Mouse (Mus musculus): ENCODE measurements around the gene Chmp3.

Chmp3 gene

GRCm38 (mm10) chr6:71543686-71544499, at the start of gene Chmp3:
Gene Chmp3 (plus strand): TSS chr6:71543797.
- peak; percentile 84 to 91 for DNase-seq (ENCODE audit: low read depth in 2 of 2, low spot score in 2 of 2)

GRCm38 (mm10) chr6:71494341-71495020, 49.1 kb upstream of the Chmp3 start:
- peak; percentile 30 to 34 for DNase-seq (ENCODE audit: low read depth in 2 of 2, low spot score in 2 of 2)

GRCm38 (mm10) chr6:71500575-71500974, 43.0 kb upstream of the Chmp3 start:
- no peak for DNase-seq (ENCODE audit: low read depth in 2 of 2, low spot score in 2 of 2)

GRCm38 (mm10) chr6:71503001-71503400, 40.6 kb upstream of the Chmp3 start:
- DNase-seq (ENCODE audit: low read depth in 2 of 2, low spot score in 2 of 2), result no peak

GRCm38 (mm10) chr6:71503670-71504069, 39.9 kb upstream of the Chmp3 start:
- no peak for DNase-seq (ENCODE audit: low read depth in 2 of 2, low spot score in 2 of 2)

GRCm38 (mm10) chr6:71504091-71504490, 39.5 kb upstream of the Chmp3 start:
- DNase-seq (ENCODE audit: low read depth in 2 of 2, low spot score in 2 of 2), result no peak

DNA sequence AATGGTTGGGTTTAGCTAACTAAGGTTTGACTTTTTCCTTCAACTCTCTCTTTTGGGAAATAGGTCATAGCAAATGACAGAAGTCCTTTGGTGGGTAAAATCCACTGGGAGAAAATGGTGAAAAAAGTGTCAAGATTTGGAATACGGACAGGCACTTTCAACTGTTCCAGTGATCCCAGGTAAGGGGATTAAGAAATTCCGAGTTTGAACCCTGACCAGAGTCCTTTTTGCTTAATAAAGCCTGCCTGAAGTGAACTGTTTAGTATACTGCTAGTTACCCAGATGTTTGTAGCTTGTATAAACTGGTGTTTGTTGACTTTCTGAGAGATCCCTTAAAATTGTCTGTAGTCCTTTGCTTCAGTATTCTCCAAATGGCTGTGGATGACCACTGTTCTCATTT, 37.9 kb upstream of the Chmp3 start:
- no peak for DNase-seq (ENCODE audit: low read depth in 2 of 2, low spot score in 2 of 2)

DNA sequence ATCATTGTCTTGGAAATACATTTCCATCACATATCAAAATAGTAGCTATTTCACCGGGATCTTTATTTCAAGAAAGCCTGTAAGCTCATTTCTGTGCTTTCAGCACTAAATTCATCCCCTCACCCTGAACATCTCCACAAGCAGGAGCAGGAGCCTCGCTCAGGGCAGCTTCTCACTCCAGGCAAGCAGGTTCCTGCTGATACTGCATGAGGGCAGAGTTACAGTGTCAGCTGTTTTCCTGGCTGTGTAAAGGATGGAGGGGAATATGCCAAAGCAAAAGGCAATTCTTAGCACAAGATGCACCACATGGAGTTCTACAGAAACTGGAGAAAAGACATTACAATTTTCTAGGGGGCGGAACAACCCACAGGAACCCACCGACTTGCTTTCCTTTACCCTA, 24.1 kb upstream of the Chmp3 start:
- DNase-seq (ENCODE audit: low read depth in 2 of 2, low spot score in 2 of 2), result no peak

- no peak for DNase-seq (ENCODE audit: low read depth in 2 of 2, low spot score in 2 of 2)
Measured at GRCm38 (mm10) chr6:71525556-71525955, 18.0 kb upstream of the Chmp3 start.

DNA sequence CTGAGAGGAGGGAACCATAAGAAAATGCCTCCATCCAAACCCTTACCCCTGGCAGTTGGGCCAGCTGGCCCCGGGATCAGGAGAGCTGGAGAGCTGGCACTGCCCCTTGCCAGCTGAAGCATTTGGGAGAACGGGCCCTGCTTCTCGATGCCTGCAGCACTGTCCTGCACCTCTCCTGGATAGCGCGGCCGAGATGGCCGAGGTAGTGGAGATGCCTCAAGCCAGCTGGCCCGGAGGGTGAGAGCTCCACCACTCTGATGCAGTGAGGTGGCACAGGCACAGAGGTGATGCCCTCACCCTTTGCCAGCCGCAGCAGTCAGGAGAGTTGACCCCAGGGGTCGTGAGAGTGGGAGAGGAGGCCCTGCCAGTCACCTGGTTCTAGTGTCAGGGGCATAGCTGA, 16.5 kb upstream of the Chmp3 start:
- DNase-seq (ENCODE audit: low read depth in 2 of 2, low spot score in 2 of 2), result no peak

- no peak for DNase-seq (ENCODE audit: low read depth in 2 of 2, low spot score in 2 of 2)
Measured at GRCm38 (mm10) chr6:71527826-71528225, 15.8 kb upstream of the Chmp3 start.

GRCm38 (mm10) chr6:71530176-71530575, 13.4 kb upstream of the Chmp3 start:
- DNase-seq (ENCODE audit: low read depth in 2 of 2, low spot score in 2 of 2), result no peak

DNA sequence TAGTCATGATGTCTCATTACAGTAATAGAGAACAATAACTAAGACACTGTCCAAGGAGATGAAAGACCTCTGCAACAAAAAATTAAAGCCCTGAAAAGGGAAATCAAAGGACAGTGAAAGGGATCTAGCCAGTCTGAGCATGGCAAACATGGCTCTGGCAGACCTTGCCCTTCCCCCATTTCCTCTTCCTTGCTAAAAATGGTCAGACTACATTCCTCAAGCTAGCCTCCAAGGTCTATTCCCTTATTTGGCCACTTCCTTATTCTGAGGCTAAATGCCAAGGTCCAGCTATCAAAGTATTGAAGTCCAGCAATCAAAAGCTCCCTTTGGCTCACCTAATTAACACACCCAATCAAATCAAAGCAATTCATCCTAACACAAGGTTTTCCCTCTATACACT, 6.3 kb upstream of the Chmp3 start:
- no peak for DNase-seq (ENCODE audit: low read depth in 2 of 2, low spot score in 2 of 2)

- DNase-seq (ENCODE audit: low read depth in 2 of 2, low spot score in 2 of 2), result no peak
Measured at GRCm38 (mm10) chr6:71555507-71555951, 11.9 kb downstream of the Chmp3 start.

GRCm38 (mm10) chr6:71556826-71557225, 13.2 kb downstream of the Chmp3 start:
- DNase-seq (ENCODE audit: low read depth in 2 of 2, low spot score in 2 of 2), result no peak

GRCm38 (mm10) chr6:71568616-71569015, 25.0 kb downstream of the Chmp3 start:
- no peak for DNase-seq (ENCODE audit: low read depth in 2 of 2, low spot score in 2 of 2)

GRCm38 (mm10) chr6:71569025-71569424, 25.4 kb downstream of the Chmp3 start:
- no peak for DNase-seq (ENCODE audit: low read depth in 2 of 2, low spot score in 2 of 2)

DNA sequence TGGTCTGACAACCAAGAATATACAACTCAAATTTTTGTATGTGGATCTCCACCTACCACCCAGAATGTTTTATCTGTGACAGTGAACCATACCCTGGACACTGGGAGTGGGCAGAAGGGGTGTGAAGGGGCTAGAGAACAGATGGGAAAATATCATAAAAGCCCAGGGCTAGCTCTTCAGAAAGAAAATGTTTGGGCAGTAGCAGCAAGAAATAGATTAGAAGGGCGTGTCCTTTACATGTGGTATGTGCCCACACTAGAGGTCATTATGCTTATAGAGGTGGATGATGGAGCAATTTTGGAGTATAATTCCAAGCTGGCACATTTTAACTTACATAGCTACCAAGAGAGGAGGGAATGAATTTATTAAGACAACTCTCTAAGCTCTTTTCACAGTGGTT, 31.8 kb downstream of the Chmp3 start:
- DNase-seq (ENCODE audit: low read depth in 2 of 2, low spot score in 2 of 2), result no peak

DNA sequence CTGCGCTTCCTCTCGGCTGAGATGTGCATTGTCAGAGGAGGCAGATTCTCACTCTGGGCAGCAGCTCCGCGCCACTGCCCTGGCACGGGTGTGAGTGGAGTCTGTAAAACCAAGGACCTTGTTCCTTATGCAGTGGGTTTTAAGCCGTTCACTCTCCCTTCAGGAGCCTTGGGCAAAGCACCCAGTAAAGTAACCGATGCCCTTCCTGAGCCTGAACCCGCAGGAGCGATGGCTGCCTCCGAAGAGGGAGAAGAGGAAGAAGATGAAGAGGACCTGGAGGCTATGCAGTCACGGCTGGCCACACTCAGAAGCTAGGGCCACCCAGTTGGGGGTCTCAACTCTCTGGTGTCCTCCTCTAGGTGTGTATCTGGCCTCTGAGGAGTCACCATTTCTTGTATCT, 35.9 kb downstream of the Chmp3 start:
- no peak for DNase-seq (ENCODE audit: low read depth in 2 of 2, low spot score in 2 of 2)

- DNase-seq (ENCODE audit: low read depth in 2 of 2, low spot score in 2 of 2), result no peak
Measured at GRCm38 (mm10) chr6:71583198-71583597, 39.6 kb downstream of the Chmp3 start.

GRCm38 (mm10) chr6:71589401-71589800, 45.8 kb downstream of the Chmp3 start:
- DNase-seq (ENCODE audit: low read depth in 2 of 2, low spot score in 2 of 2), result no peak

GRCm38 (mm10) chr6:71590154-71590553, 46.6 kb downstream of the Chmp3 start:
- no peak for DNase-seq (ENCODE audit: low read depth in 2 of 2, low spot score in 2 of 2)

DNA sequence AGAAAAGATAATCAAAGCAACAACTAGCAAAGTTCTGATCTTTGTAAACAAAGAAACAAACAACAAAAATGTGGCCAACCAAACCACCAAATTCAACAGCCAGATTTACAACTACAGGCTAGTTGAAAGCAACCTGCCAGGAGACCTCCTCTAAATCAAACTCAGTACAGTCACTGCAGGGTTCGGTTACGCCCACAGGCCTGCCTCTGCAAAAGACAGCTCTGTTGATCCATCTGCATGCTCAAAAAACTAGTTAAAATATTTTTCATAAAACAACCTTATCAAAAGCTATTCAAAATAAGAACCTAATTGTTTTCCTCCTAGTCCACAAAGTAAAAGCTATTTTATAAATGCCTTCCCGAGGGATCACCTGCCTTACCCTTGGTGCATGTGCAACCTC, 64.2 kb downstream of the Chmp3 start:
- no peak for DNase-seq (ENCODE audit: low read depth in 2 of 2, low spot score in 2 of 2)
